Mouse (Mus musculus): ENCODE data around the gene Grin3b.

DNA sequence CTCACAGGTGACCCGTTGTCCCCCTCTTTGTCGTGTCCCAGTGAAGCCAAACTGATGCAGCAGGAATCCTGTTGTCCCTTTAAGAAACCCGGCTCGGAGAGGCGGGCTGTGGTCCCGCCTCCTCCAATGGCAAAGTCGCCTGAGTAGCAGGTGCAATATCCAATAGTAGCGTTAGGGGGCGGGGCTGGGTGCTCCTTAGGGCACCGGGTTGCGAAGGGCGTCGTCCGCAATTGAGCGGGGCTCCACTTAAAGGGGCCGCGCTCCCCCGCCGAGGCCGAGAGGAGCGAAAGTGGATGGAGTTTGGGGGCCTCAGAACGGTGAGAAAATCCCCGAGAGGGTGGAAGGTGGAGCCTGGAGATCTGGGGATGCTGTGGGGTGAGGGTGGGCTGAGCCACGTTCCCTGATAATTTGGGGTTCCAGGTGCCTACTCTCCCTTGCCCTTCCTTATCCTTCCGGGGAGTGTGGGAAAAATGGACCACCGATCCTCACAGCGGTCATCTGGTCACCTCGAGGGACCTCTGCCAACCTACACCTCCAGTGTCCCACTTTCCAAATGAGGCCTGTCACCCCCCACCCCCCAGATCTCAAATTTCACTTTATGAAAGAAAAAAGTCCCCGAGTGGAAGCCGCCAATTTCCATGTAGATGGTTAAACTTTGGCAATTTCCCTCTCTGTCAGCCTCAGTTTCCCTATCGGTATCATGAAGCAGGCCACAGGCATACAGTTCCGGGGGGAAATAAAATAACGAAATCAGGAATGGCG, 25.9 kb downstream of the Grin3b start, which contains the start of gene Abca7:
- no peak for TF ChIP-seq CTCF (IDR thresholded peaks at IDR 0.05; ENCODE audit: low read depth, low read length)
- no peak for TF ChIP-seq POLR2A (IDR thresholded peaks at IDR 0.05; ENCODE audit: borderline replicate concordance, low read depth, low read length)
